In genomic region chr12:115257802-115258201, GRCm38 (mm10) we compare ENCODE assay signal across 28 mouse cellular contexts.
DNase-seq lines count a peak whose midpoint lies in the region; ATAC-seq and TF ChIP-seq lines count a peak whose summit lies in the region.
"Had no signal": no experiment of that assay in that cellular context is flagged by ENCODE, and none has a peak within 500 bp of the region (broad histone marks: within the 10 kb centered on the region; RNA-seq: fewer than 3 reads in every experiment).

No protein-coding gene starts in this region.

- no peak for TF ChIP-seq EP300 in lung, postnatal 0 days (IDR thresholded peaks at IDR 0.05)

- H3K27ac ChIP-seq in lung, postnatal 0 days (ENCODE audit: low read length), result no peak overlapping the region
- peak overlapping the region; percentile 67 for H3K27ac ChIP-seq in bone marrow macrophage, adult 2 months (ENCODE audit: insufficient read depth, low read depth, low read length)
- peak overlapping the region; percentile 54 for H3K27ac ChIP-seq in macrophage
- peak overlapping the region; percentile 75; the same call in 1 of the 2 replicates for H3K27ac ChIP-seq in small intestine, adult 2 months (ENCODE audit: insufficient read depth, low read depth, low read length)
- H3K27ac ChIP-seq: gastrocnemius, adult 2 months; hindbrain, embryonic 10.5 days; limb, embryonic 13.5 days; liver, embryonic 13.5 days; midbrain, embryonic 10.5 days; neural tube, embryonic 15.5 days had no signal

- 53% methylated on average over 1 of the region's 1 CpGs for WGBS in lung, postnatal 0 days
- WGBS in macrophage (ENCODE audit: missing documents), result 0% methylated on average over 1 of the region's 1 CpGs
- WGBS in small intestine, adult 2 months, result 60% methylated on average over 1 of the region's 1 CpGs

- no peaks in the 10 kb centered on the region for H3K36me3 ChIP-seq in lung, postnatal 0 days (ENCODE audit: insufficient read depth, low read length)
- H3K36me3 ChIP-seq in macrophage (ENCODE audit: inconsistent target), result no peaks in the 10 kb centered on the region
- H3K36me3 ChIP-seq in small intestine, adult 2 months (ENCODE audit: control insufficient read depth, insufficient read depth, low read length), result no peaks in the 10 kb centered on the region
- H3K36me3 ChIP-seq: G1E; hindbrain, embryonic 10.5 days; limb, embryonic 13.5 days; liver, embryonic 13.5 days; midbrain, embryonic 10.5 days; neural tube, embryonic 15.5 days had no signal

- DNase-seq in lung, postnatal 36 days, result peak; percentile 2
- DNase-seq in lung, postnatal 0 days (ENCODE audit: low spot score), result no peak
- no peak for DNase-seq in heart, adult 8-10 months (ENCODE audit: low spot score)
- DNase-seq in right cerebral cortex, adult 18-20 months, result no peak
- no peak for DNase-seq in adipocyte (ENCODE audit: low spot score)
- DNase-seq: adrenal gland, postnatal 14 days; cerebellum, adult 11 months; cerebellum, adult 9-11 months; gastrocnemius, adult 2 months; kidney, postnatal 4 days; liver, embryonic 13.5 days; lung, adult 2 months; right cerebral cortex, postnatal 4 days; thymus, postnatal 14 days had no signal

- no peaks in the 10 kb centered on the region; the same call in 1 of the 2 replicates for H3K9me3 ChIP-seq in lung, postnatal 0 days (ENCODE audit: low read length)
- H3K9me3 ChIP-seq: G1E had no signal

- no peaks in the 10 kb centered on the region for H3K4me1 ChIP-seq in lung, postnatal 0 days (ENCODE audit: insufficient read depth, low read depth, low read length)
- H3K4me1 ChIP-seq in bone marrow macrophage, adult 2 months (ENCODE audit: control insufficient read depth, insufficient read depth, low read length), result peaks cover 14% of the 10 kb centered on the region
- H3K4me1 ChIP-seq in small intestine, adult 2 months (ENCODE audit: control insufficient read depth, insufficient read depth, insufficient read length, low read length), result peaks cover 2% of the 10 kb centered on the region; the same call in 1 of the 2 replicates
- H3K4me1 ChIP-seq: hindbrain, embryonic 10.5 days; limb, embryonic 13.5 days; liver, embryonic 13.5 days; midbrain, embryonic 10.5 days; neural tube, embryonic 15.5 days had no signal

- no peaks in the 10 kb centered on the region for H3K27me3 ChIP-seq in lung, postnatal 0 days (replicated peaks; ENCODE audit: insufficient read depth, low read length)
- no peaks in the 10 kb centered on the region for H3K27me3 ChIP-seq in small intestine, adult 2 months (ENCODE audit: control insufficient read depth, insufficient read depth, low read length)
- H3K27me3 ChIP-seq: CH12.LX; limb, embryonic 13.5 days; liver, embryonic 13.5 days; neural tube, embryonic 15.5 days; Patski had no signal

- no peak for TF ChIP-seq POLR2A in bone marrow macrophage, adult 2 months (IDR thresholded peaks at IDR 0.05; ENCODE audit: borderline replicate concordance, low read depth, low read length)
- TF ChIP-seq POLR2A in small intestine, adult 2 months (IDR thresholded peaks at IDR 0.05; ENCODE audit: low read depth, low read length), result no peak

- H3K4me3 ChIP-seq in lung, postnatal 0 days (ENCODE audit: low read depth, low read length), result no peak overlapping the region
- no peak overlapping the region for H3K4me3 ChIP-seq in bone marrow macrophage, adult 2 months (ENCODE audit: insufficient read depth, low read length)
- H3K4me3 ChIP-seq in macrophage (ENCODE audit: inconsistent target), result no peak overlapping the region
- H3K4me3 ChIP-seq in small intestine, adult 2 months (ENCODE audit: low read depth, low read length), result no peak overlapping the region
- H3K4me3 ChIP-seq: gastrocnemius, adult 2 months; hindbrain, embryonic 10.5 days; limb, embryonic 13.5 days; liver, embryonic 13.5 days; midbrain, embryonic 10.5 days; neural tube, embryonic 15.5 days had no signal

- ATAC-seq in lung, postnatal 0 days, result no peak
- ATAC-seq: hindbrain, embryonic 16.5 days; intestine, postnatal 0 days; midbrain, embryonic 16.5 days; Patski had no signal

- H3K9ac ChIP-seq in lung, postnatal 0 days (replicated peaks; ENCODE audit: low read depth), result no peak overlapping the region
- H3K9ac ChIP-seq: limb, embryonic 13.5 days; liver, embryonic 13.5 days; neural tube, embryonic 15.5 days had no signal

- no peak overlapping the region for H3K4me2 ChIP-seq in lung, postnatal 0 days (replicated peaks; ENCODE audit: low read depth, low read length)
- H3K4me2 ChIP-seq: heart, embryonic 11.5 days; limb, embryonic 13.5 days; liver, embryonic 13.5 days; neural tube, embryonic 15.5 days had no signal

- H3K79me2 ChIP-seq in macrophage (ENCODE audit: inconsistent target), result no peaks in the 10 kb centered on the region

- no peak for TF ChIP-seq CTCF in lung, postnatal 0 days (IDR thresholded peaks at IDR 0.05)
- TF ChIP-seq CTCF in bone marrow macrophage, adult 2 months (IDR thresholded peaks at IDR 0.05; ENCODE audit: low read depth, low read length), result no peak
- TF ChIP-seq CTCF in small intestine, adult 2 months (IDR thresholded peaks at IDR 0.05; ENCODE audit: extremely low read depth, insufficient read length, insufficient replicate concordance, low read depth, low read length), result no peak
